Mouse (Mus musculus): Measurements from ENCODE around the gene Trio. TPM values are rescaled to one million over a fixed set of nuclear protein-coding genes. Genes with fewer than 3 reads are reported as not detected.
A peak's percentile ranks its signal among the peaks of the same experiment; 100 is the strongest.

Gene Trio
- polyA plus RNA-seq, 1 experiment, result 149 TPM

- peaks cover 25% of the 10 kb centered on the region for H3K4me1 ChIP-seq (ENCODE audit: control insufficient read depth, insufficient read depth, low read length)
- TF ChIP-seq CTCF (IDR thresholded peaks at IDR 0.05; ENCODE audit: extremely low read depth, insufficient read depth, low read length) (no peak), POLR2A (IDR thresholded peaks at IDR 0.05; ENCODE audit: extremely low read depth, insufficient read depth, low read length) (no peak)
- H3K27ac ChIP-seq (ENCODE audit: insufficient read depth, low read length), result no peak overlapping the region
- H3K4me3 ChIP-seq (ENCODE audit: insufficient read depth, low read length), result no peak overlapping the region
These were observed 65.0 kb downstream of the Trio start for GRCm38 (mm10) chr15:27960642-27961041.

- Histone ChIP-seq H3K4me3 (ENCODE audit: insufficient read depth, low read length) (no peak overlapping the region), H3K4me1 (ENCODE audit: control insufficient read depth, insufficient read depth, low read length) (peaks cover 39% of the 10 kb centered on the region), H3K27ac (ENCODE audit: insufficient read depth, low read length) (no peak overlapping the region)
- TF ChIP-seq CTCF (IDR thresholded peaks at IDR 0.05; ENCODE audit: extremely low read depth, insufficient read depth, low read length) (no peak), POLR2A (IDR thresholded peaks at IDR 0.05; ENCODE audit: extremely low read depth, insufficient read depth, low read length) (no peak)
These were observed 67.8 kb downstream of the Trio start for GRCm38 (mm10) chr15:27957867-27958266.

GRCm38 (mm10) chr15:27955614-27956013 is 70.0 kb downstream of the Trio start:
- peak overlapping the region; percentile 58 for H3K27ac ChIP-seq (ENCODE audit: insufficient read depth, low read length)
- peaks cover 42% of the 10 kb centered on the region for H3K4me1 ChIP-seq (ENCODE audit: control insufficient read depth, insufficient read depth, low read length)
- no peak overlapping the region for H3K4me3 ChIP-seq (ENCODE audit: insufficient read depth, low read length)
- TF ChIP-seq CTCF (IDR thresholded peaks at IDR 0.05; ENCODE audit: extremely low read depth, insufficient read depth, low read length), result no peak
- no peak for TF ChIP-seq POLR2A (IDR thresholded peaks at IDR 0.05; ENCODE audit: extremely low read depth, insufficient read depth, low read length)

GRCm38 (mm10) chr15:27954356-27954755 is 71.3 kb downstream of the Trio start:
- Histone ChIP-seq H3K4me1 (ENCODE audit: control insufficient read depth, insufficient read depth, low read length) (peaks cover 43% of the 10 kb centered on the region), H3K27ac (ENCODE audit: insufficient read depth, low read length) (peak overlapping the region; percentile 13; the same call in 1 of the 2 replicates), H3K4me3 (ENCODE audit: insufficient read depth, low read length) (no peak overlapping the region)
- TF ChIP-seq POLR2A (IDR thresholded peaks at IDR 0.05; ENCODE audit: extremely low read depth, insufficient read depth, low read length), result no peak

- 0 out of 2 replicates have a peak overlapping the region, but pooled peaks have one; percentile 9 for H3K27ac ChIP-seq (ENCODE audit: insufficient read depth, low read length)
- H3K4me1 ChIP-seq (ENCODE audit: control insufficient read depth, insufficient read depth, low read length), result peaks cover 44% of the 10 kb centered on the region
- no peak for TF ChIP-seq CTCF (IDR thresholded peaks at IDR 0.05; ENCODE audit: extremely low read depth, insufficient read depth, low read length)
- no peak for TF ChIP-seq POLR2A (IDR thresholded peaks at IDR 0.05; ENCODE audit: extremely low read depth, insufficient read depth, low read length)
- no peak overlapping the region for H3K4me3 ChIP-seq (ENCODE audit: insufficient read depth, low read length)
These were observed 72.1 kb downstream of the Trio start for GRCm38 (mm10) chr15:27953570-27953969.

- Histone ChIP-seq H3K4me1 (ENCODE audit: control insufficient read depth, insufficient read depth, low read length) (peaks cover 36% of the 10 kb centered on the region), H3K4me3 (ENCODE audit: insufficient read depth, low read length) (no peak overlapping the region), H3K27ac (ENCODE audit: insufficient read depth, low read length) (peak overlapping the region; percentile 63; the same call in 1 of the 2 replicates)
- TF ChIP-seq POLR2A (IDR thresholded peaks at IDR 0.05; ENCODE audit: extremely low read depth, insufficient read depth, low read length) (no peak), CTCF (IDR thresholded peaks at IDR 0.05; ENCODE audit: extremely low read depth, insufficient read depth, low read length) (no peak)
These were observed 74.5 kb downstream of the Trio start for GRCm38 (mm10) chr15:27951195-27951594.

GRCm38 (mm10) chr15:27949196-27949595 is 76.5 kb downstream of the Trio start:
- no peak for TF ChIP-seq POLR2A (IDR thresholded peaks at IDR 0.05; ENCODE audit: extremely low read depth, insufficient read depth, low read length)
- no peak for TF ChIP-seq CTCF (IDR thresholded peaks at IDR 0.05; ENCODE audit: extremely low read depth, insufficient read depth, low read length)
- H3K4me1 ChIP-seq (ENCODE audit: control insufficient read depth, insufficient read depth, low read length), result peaks cover 31% of the 10 kb centered on the region
- H3K27ac ChIP-seq (ENCODE audit: insufficient read depth, low read length), result no peak overlapping the region
- H3K4me3 ChIP-seq (ENCODE audit: insufficient read depth, low read length), result no peak overlapping the region

GRCm38 (mm10) chr15:27947880-27948279 is 77.8 kb downstream of the Trio start:
- Histone ChIP-seq H3K27ac (ENCODE audit: insufficient read depth, low read length) (no peak overlapping the region), H3K4me3 (ENCODE audit: insufficient read depth, low read length) (no peak overlapping the region), H3K4me1 (ENCODE audit: control insufficient read depth, insufficient read depth, low read length) (peaks cover 28% of the 10 kb centered on the region)
- TF ChIP-seq POLR2A (IDR thresholded peaks at IDR 0.05; ENCODE audit: extremely low read depth, insufficient read depth, low read length) (no peak), CTCF (IDR thresholded peaks at IDR 0.05; ENCODE audit: extremely low read depth, insufficient read depth, low read length) (0 out of 2 replicates have a peak, but pooled peaks have one; percentile 7)

GRCm38 (mm10) chr15:27945570-27945969 is 80.1 kb downstream of the Trio start:
- TF ChIP-seq CTCF (IDR thresholded peaks at IDR 0.05; ENCODE audit: extremely low read depth, insufficient read depth, low read length), result no peak
- TF ChIP-seq POLR2A (IDR thresholded peaks at IDR 0.05; ENCODE audit: extremely low read depth, insufficient read depth, low read length), result no peak
- no peak overlapping the region for H3K4me3 ChIP-seq (ENCODE audit: insufficient read depth, low read length)
- no peak overlapping the region for H3K27ac ChIP-seq (ENCODE audit: insufficient read depth, low read length)
- peaks cover 32% of the 10 kb centered on the region for H3K4me1 ChIP-seq (ENCODE audit: control insufficient read depth, insufficient read depth, low read length)

GRCm38 (mm10) chr15:27944898-27945297 is 80.8 kb downstream of the Trio start:
- Histone ChIP-seq H3K4me3 (ENCODE audit: insufficient read depth, low read length) (no peak overlapping the region), H3K27ac (ENCODE audit: insufficient read depth, low read length) (no peak overlapping the region), H3K4me1 (ENCODE audit: control insufficient read depth, insufficient read depth, low read length) (peaks cover 34% of the 10 kb centered on the region)
- no peak for TF ChIP-seq POLR2A (IDR thresholded peaks at IDR 0.05; ENCODE audit: extremely low read depth, insufficient read depth, low read length)
- no peak for TF ChIP-seq CTCF (IDR thresholded peaks at IDR 0.05; ENCODE audit: extremely low read depth, insufficient read depth, low read length)
